Mouse (Mus musculus): ENCODE measurements around the gene Nlrc5. TPM values are rescaled to one million over a fixed set of nuclear protein-coding genes. Genes with fewer than 3 reads are reported as not detected.
"Not testable (repeated sequence)": the region's sequence is repeated elsewhere in the genome, so short reads cannot be mapped to it uniquely, and the experiment has no call there.

Nlrc5 gene
- polyA plus RNA-seq, 1 experiment from 2014 or later = 0.17 TPM

DNA sequence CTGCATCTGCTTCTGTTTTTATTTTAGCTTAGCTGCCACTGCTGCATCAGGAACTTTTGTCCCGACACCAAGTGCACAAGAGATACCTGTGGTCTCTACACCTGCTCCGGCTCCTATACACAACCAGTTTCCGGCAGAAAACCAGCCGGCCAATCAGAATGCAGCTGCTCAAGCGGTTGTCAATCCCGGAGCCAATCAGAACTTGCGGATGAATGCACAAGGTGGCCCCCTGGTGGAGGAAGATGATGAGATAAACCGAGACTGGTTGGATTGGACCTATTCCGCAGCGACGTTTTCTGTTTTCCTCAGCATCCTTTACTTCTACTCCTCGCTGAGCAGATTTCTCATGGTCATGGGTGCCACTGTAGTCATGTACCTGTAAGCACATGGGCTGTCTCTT is 42.0 kb upstream of the Nlrc5 start:
- WGBS = 84% methylated on average over 12 of the region's 12 CpGs
- no peaks in the 10 kb centered on the region for H3K27me3 ChIP-seq (replicated peaks; ENCODE audit: control insufficient read depth, insufficient read depth, low read length)
- H3K27ac ChIP-seq (ENCODE audit: low read depth, low read length) = no peak overlapping the region
- H3K9me3 ChIP-seq (replicated peaks; ENCODE audit: control insufficient read depth, low read length) = no peaks in the 10 kb centered on the region
- peak; percentile 22 for DNase-seq (ENCODE audit: low spot score)
- peaks cover 73% of the 10 kb centered on the region for H3K36me3 ChIP-seq (ENCODE audit: control insufficient read depth, insufficient read depth, low read length)
- H3K4me3 ChIP-seq (ENCODE audit: low read depth, low read length) = no peak overlapping the region
- ATAC-seq = no peak
- H3K4me1 ChIP-seq (ENCODE audit: control insufficient read depth, insufficient read depth, low read length) = peaks cover 4% of the 10 kb centered on the region
- H3K9ac ChIP-seq (ENCODE audit: low read length) = no peak overlapping the region
- no peak overlapping the region for H3K4me2 ChIP-seq (ENCODE audit: low read length)

DNA sequence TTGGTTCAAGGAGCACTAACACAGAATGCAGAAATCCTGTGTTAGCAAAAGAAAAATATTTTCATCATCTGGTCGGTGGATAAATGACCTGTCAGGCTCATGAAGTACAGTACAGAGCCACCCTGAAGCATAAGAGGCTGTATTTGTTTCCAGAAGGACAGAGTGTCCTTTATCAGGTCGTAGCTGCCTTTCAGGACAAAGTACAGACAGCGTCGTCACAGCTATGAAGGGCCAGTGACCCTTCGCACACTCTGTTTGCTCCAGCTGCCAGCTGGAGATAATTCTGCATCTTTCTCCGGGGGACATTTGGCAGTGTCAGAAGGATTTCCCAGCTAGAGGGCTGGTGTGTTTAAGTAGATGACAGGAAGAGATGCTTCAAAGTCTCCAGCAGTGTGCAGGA is 41.5 kb upstream of the Nlrc5 start:
- no peak for ATAC-seq
- DNase-seq (ENCODE audit: low spot score) = no peak
- no peak overlapping the region for H3K27ac ChIP-seq (ENCODE audit: low read depth, low read length)
- H3K4me2 ChIP-seq (ENCODE audit: low read length) = no peak overlapping the region
- peaks cover 4% of the 10 kb centered on the region for H3K4me1 ChIP-seq (ENCODE audit: control insufficient read depth, insufficient read depth, low read length)
- H3K27me3 ChIP-seq (replicated peaks; ENCODE audit: control insufficient read depth, insufficient read depth, low read length) = no peaks in the 10 kb centered on the region
- H3K4me3 ChIP-seq (ENCODE audit: low read depth, low read length) = no peak overlapping the region
- peaks cover 73% of the 10 kb centered on the region for H3K36me3 ChIP-seq (ENCODE audit: control insufficient read depth, insufficient read depth, low read length)
- WGBS = 90% methylated on average over 6 of the region's 6 CpGs
- no peak overlapping the region for H3K9ac ChIP-seq (ENCODE audit: low read length)
- no peaks in the 10 kb centered on the region for H3K9me3 ChIP-seq (replicated peaks; ENCODE audit: control insufficient read depth, low read length)

DNA sequence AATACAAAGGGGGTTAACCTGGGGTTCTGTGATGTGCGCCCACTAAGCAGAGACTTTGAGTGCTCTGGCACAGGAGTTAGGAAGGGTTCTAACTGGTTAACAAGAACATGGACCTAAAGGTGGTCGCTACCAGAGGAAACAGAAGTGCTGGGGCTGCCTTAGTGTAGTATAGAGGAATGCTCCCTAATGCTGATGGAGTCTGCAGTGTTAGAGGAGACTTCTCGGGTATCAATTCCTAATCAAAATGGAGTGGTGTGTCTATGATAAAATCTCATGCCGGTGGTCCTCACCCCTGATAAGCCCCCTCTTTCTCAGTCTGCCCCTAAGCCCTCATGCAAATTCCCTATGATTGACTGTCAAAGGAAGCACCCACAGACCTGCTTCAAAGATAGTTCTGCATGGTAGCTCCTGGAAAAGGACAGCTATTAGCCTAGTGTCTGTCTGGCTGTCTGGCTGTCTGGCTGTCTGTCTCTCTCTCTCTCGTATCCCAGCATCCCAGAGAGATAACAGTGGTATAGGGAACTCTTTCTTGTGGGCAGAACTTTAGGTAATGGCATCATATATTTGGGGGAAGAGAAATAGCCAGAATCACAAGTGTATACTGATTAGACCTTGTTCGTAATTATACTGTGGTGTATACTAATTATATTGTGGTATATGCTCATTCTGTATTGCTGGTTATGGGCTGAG is 38.2 kb upstream of the Nlrc5 start:
- Histone ChIP-seq H3K27ac (ENCODE audit: low read depth, low read length) (no peak overlapping the region), H3K9ac (ENCODE audit: low read length) (no peak overlapping the region), H3K27me3 (replicated peaks; ENCODE audit: control insufficient read depth, insufficient read depth, low read length) (no peaks in the 10 kb centered on the region), H3K36me3 (ENCODE audit: control insufficient read depth, insufficient read depth, low read length) (peaks cover 58% of the 10 kb centered on the region), H3K4me2 (ENCODE audit: low read length) (no peak overlapping the region), H3K4me3 (ENCODE audit: low read depth, low read length) (no peak overlapping the region), H3K4me1 (ENCODE audit: control insufficient read depth, insufficient read depth, low read length) (no peaks in the 10 kb centered on the region), H3K9me3 (replicated peaks; ENCODE audit: control insufficient read depth, low read length) (no peaks in the 10 kb centered on the region)
- 92% methylated on average over 6 of the region's 6 CpGs for WGBS
- no peak for DNase-seq (ENCODE audit: low spot score)
- no peak for ATAC-seq

DNA sequence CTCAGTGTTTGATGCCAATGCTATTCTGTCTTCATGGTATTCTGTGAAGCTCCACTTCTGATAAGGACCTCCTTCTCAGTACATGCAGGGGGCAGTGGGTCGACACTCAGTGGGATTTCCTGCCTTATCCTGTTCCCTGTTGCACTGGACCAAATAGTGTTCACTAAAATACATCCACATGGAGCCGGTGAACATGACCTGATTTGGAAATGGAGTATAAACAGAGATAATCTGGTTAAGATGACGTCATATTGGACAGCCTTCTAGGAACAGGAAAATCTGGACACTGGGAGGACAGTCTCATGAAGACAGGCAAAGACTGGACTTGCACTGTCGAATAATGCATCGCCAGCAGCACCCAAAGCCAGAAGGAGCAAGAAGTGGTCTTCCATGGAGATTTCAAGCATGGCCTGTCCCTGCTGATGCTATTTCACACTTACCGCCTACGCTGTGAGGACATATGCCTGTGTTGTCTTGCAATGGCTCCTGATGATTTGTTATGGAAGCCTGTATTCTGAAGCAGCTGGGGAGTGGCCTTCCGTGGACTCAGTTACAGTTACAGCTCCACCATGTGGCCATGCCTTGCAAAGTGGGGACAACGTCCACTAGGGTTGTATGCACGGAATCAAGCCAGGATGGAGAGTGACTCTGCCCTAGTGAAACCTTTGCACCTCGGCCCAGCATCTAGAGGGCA is 37.0 kb upstream of the Nlrc5 start:
- WGBS = 69% methylated on average over 11 of the region's 11 CpGs
- H3K27ac ChIP-seq (ENCODE audit: low read depth, low read length) = no peak overlapping the region
- peak; percentile 34; the same call in 1 of the 2 replicates for ATAC-seq
- H3K4me3 ChIP-seq (ENCODE audit: low read depth, low read length) = no peak overlapping the region
- H3K9me3 ChIP-seq (replicated peaks; ENCODE audit: control insufficient read depth, low read length) = no peaks in the 10 kb centered on the region
- DNase-seq (ENCODE audit: low spot score) = peak; percentile 57
- H3K36me3 ChIP-seq (ENCODE audit: control insufficient read depth, insufficient read depth, low read length) = peaks cover 47% of the 10 kb centered on the region
- no peak overlapping the region for H3K4me2 ChIP-seq (ENCODE audit: low read length)
- no peaks in the 10 kb centered on the region for H3K27me3 ChIP-seq (replicated peaks; ENCODE audit: control insufficient read depth, insufficient read depth, low read length)
- no peaks in the 10 kb centered on the region for H3K4me1 ChIP-seq (ENCODE audit: control insufficient read depth, insufficient read depth, low read length)
- H3K9ac ChIP-seq (ENCODE audit: low read length) = no peak overlapping the region

DNA sequence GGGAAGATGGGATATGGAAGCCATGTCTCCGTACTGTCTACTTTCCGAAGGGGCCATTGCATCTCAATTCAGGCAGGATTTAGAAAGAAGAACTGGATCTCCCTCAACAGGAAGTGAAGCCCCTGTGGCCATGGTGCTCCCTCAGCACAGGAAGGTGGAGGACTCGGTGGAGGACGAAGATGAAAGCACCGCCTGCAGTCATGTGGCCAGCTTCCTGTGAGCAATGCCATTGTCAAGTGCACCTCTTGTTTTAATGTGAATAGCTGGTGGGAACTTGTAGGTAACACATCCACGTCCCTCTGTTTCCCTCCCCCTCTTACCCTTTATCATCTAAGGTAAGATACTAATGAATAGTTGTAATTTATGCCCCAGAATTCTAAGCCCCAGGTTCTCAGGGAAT is 35.6 kb upstream of the Nlrc5 start:
- no peaks in the 10 kb centered on the region for H3K9me3 ChIP-seq (replicated peaks; ENCODE audit: control insufficient read depth, low read length)
- no peak overlapping the region for H3K4me3 ChIP-seq (ENCODE audit: low read depth, low read length)
- peaks cover 34% of the 10 kb centered on the region for H3K36me3 ChIP-seq (ENCODE audit: control insufficient read depth, insufficient read depth, low read length)
- H3K27ac ChIP-seq (ENCODE audit: low read depth, low read length) = no peak overlapping the region
- ATAC-seq (no peak), DNase-seq (ENCODE audit: low spot score) (no peak)
- H3K27me3 ChIP-seq (replicated peaks; ENCODE audit: control insufficient read depth, insufficient read depth, low read length) = no peaks in the 10 kb centered on the region
- H3K4me1 ChIP-seq (ENCODE audit: control insufficient read depth, insufficient read depth, low read length) = no peaks in the 10 kb centered on the region
- no peak overlapping the region for H3K4me2 ChIP-seq (ENCODE audit: low read length)
- WGBS = 82% methylated on average over 6 of the region's 6 CpGs
- no peak overlapping the region for H3K9ac ChIP-seq (ENCODE audit: low read length)

DNA sequence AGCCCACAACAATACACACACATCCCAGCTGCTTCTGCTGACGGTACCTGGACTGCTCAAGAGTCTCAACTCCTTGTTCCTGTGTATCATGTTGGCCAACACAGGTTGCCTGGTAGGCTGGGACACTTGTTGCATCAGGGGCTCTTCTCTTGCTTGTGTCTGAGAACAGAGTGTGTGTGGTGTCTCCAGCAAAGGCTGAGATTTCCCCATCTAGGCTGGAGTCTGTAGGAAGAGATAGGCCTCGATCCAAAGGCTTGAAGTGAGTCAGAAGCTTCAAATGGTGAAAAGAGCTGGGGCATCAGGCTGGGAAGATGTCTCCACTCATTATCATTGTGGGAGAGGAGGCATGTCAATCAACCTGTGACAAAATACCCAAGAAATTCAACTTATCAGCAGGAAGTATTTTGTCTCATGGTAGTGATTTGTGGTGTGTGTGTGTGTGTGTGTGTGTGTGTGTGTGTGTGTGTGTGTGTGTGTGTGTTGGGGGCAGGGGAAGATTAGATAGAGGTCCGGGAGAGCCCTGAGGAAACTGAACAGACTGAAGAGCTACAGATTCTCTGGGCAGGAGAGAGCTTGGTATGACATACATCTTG is 34.7 kb upstream of the Nlrc5 start:
- H3K4me2 ChIP-seq (ENCODE audit: low read length) = no peak overlapping the region
- no peak overlapping the region for H3K4me3 ChIP-seq (ENCODE audit: low read depth, low read length)
- peaks cover 26% of the 10 kb centered on the region for H3K36me3 ChIP-seq (ENCODE audit: control insufficient read depth, insufficient read depth, low read length)
- DNase-seq (ENCODE audit: low spot score) (no peak), ATAC-seq (no peak)
- no peaks in the 10 kb centered on the region for H3K9me3 ChIP-seq (replicated peaks; ENCODE audit: control insufficient read depth, low read length)
- H3K4me1 ChIP-seq (ENCODE audit: control insufficient read depth, insufficient read depth, low read length) = no peaks in the 10 kb centered on the region
- no peak overlapping the region for H3K27ac ChIP-seq (ENCODE audit: low read depth, low read length)
- no peaks in the 10 kb centered on the region for H3K27me3 ChIP-seq (replicated peaks; ENCODE audit: control insufficient read depth, insufficient read depth, low read length)
- no peak overlapping the region for H3K9ac ChIP-seq (ENCODE audit: low read length)
- WGBS = 86% methylated on average over 3 of the region's 3 CpGs

DNA sequence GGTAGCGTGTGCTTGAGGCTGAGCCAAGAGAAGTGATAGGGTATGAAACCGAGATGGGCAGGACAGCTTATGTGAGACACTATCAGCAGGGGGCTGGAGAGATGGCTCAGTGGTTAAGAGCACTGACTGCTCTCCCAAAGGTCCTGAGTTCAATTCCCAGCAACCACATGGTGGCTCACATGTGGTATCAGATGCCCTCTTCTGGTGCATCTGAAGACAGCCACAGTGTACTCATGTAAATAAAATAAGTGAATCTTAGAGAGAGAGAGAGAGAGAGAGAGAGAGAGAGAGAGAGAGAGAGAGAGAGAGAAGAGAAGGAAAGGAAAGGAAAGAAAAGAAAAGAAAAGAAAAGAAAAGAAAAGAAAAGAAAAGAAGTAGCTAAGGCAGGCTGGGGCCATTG is 34.2 kb upstream of the Nlrc5 start:
- not testable (repeated sequence) for H3K27ac ChIP-seq (ENCODE audit: low read depth, low read length); H3K9ac ChIP-seq (ENCODE audit: low read length); H3K27me3 ChIP-seq (replicated peaks; ENCODE audit: control insufficient read depth, insufficient read depth, low read length); H3K4me2 ChIP-seq (ENCODE audit: low read length); H3K9me3 ChIP-seq (replicated peaks; ENCODE audit: control insufficient read depth, low read length); DNase-seq (ENCODE audit: low spot score); H3K4me1 ChIP-seq (ENCODE audit: control insufficient read depth, insufficient read depth, low read length); H3K4me3 ChIP-seq (ENCODE audit: low read depth, low read length); ATAC-seq
- H3K36me3 ChIP-seq (ENCODE audit: control insufficient read depth, insufficient read depth, low read length) = peaks cover 21% of the 10 kb centered on the region
- 85% methylated on average over 2 of the region's 2 CpGs for WGBS

DNA sequence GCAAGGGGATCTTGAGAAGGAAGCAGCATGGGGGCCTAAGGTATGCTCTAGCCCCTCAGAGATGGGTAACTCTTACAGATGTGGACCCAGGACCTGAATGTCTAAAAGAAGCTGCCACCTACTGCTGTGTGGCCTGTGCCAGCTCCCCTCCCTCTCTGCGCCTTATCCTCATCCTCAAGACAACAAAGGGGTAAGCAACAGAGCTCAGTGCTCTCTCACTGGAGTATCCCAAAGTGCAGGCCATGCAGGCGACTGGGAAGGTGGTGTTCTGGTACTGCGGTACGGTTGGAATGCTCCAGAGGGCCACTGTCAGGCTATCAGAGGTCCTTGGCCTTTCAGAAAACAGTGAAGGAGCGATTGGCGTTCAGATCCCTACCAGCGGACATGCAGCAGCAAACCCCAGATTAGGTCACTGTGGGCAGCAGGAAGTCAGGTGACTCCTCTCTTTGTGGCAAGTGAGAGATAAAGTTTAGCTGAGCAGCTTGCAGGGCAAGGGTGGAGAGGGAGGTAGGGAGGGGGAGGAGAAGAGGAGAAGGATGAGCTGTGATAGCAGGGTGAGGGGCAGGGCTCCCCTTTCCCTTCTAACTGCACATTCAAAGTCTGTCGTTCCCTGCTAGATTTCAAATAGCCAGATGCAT is 25.6 kb upstream of the Nlrc5 start:
- DNase-seq (ENCODE audit: low spot score) = no peak
- Histone ChIP-seq H3K9ac (ENCODE audit: low read length) (no peak overlapping the region), H3K4me3 (ENCODE audit: low read depth, low read length) (no peak overlapping the region), H3K36me3 (ENCODE audit: control insufficient read depth, insufficient read depth, low read length) (no peaks in the 10 kb centered on the region), H3K9me3 (replicated peaks; ENCODE audit: control insufficient read depth, low read length) (no peaks in the 10 kb centered on the region), H3K27me3 (replicated peaks; ENCODE audit: control insufficient read depth, insufficient read depth, low read length) (no peaks in the 10 kb centered on the region), H3K4me2 (ENCODE audit: low read length) (no peak overlapping the region), H3K4me1 (ENCODE audit: control insufficient read depth, insufficient read depth, low read length) (no peaks in the 10 kb centered on the region), H3K27ac (ENCODE audit: low read depth, low read length) (no peak overlapping the region)
- WGBS = 61% methylated on average over 8 of the region's 8 CpGs
- ATAC-seq = no peak

DNA sequence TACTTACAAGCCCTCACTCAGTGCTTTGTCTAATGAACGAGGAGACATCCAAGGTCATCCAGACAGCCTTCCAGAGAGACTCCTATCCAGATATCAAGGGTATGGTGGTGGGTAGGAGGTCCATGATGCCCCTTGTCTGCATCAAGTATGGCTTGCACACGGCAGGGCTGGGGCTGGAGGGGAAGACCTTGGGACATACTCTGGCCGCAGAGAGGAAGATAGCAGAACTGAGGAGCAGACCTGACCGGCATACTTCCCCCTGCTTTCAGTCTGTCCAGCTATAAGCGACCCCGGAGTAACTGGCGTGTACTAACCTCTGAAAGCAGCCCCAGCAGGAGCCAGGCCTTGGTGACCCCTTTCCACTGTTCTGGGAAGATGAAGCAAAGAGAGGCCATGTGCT is 24.6 kb upstream of the Nlrc5 start:
- ATAC-seq = no peak
- H3K4me1 ChIP-seq (ENCODE audit: control insufficient read depth, insufficient read depth, low read length) = no peaks in the 10 kb centered on the region
- no peaks in the 10 kb centered on the region for H3K9me3 ChIP-seq (replicated peaks; ENCODE audit: control insufficient read depth, low read length)
- no peak overlapping the region for H3K4me2 ChIP-seq (ENCODE audit: low read length)
- no peaks in the 10 kb centered on the region for H3K36me3 ChIP-seq (ENCODE audit: control insufficient read depth, insufficient read depth, low read length)
- H3K4me3 ChIP-seq (ENCODE audit: low read depth, low read length) = no peak overlapping the region
- WGBS = 89% methylated on average over 7 of the region's 7 CpGs
- DNase-seq (ENCODE audit: low spot score) = no peak
- no peak overlapping the region for H3K27ac ChIP-seq (ENCODE audit: low read depth, low read length)
- H3K27me3 ChIP-seq (replicated peaks; ENCODE audit: control insufficient read depth, insufficient read depth, low read length) = no peaks in the 10 kb centered on the region
- H3K9ac ChIP-seq (ENCODE audit: low read length) = no peak overlapping the region
